Mouse (Mus musculus): ENCODE data around the gene Msantd1.
"Not testable (repeated sequence)": the region's sequence is repeated elsewhere in the genome, so short reads cannot be mapped to it uniquely, and the experiment has no call there.

Gene Msantd1

DNA sequence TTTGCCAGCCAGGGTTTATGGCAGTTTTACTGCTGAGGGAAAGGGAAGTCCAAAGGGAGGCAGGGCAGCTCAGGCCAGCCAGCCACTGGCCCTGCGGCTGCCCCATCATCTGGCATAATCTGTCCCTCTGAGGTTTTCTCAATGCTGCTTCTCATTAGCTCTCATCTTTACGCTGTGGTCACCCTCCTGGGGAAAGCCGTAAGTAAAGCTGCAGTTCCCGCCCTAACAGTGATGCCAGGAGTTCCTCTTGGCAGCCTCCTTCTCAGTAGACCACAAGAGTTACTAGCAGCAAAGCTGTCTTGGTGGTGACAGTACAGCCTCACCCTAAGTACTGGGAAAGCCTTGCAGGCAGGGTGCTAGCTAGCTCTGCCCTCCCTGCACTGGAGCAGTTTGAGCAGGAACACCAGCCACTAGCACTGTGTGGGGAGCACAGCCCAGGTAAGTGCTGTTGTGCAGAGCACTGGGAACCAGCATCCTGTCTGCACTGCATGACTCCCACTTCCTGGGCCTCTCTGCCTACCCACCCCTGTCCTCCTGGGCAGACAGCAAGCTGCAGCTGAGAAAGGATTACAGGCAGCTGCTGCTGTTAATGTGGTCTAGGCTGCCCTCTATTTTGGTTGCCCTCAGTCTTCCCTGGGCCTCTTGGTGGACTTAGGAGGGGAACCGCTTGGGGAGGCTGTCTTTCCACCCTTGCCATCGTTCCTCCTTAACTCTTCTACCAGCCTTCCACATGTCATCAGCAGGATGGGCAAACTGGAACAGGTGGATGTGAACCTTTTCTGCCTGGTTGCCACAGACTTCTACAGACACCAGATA lies at the start of gene Msantd1:
Msantd1 (plus strand) TSS at position 103 of the 816 bp plus-strand sequence.
- DNase-seq, result no peak

DNA sequence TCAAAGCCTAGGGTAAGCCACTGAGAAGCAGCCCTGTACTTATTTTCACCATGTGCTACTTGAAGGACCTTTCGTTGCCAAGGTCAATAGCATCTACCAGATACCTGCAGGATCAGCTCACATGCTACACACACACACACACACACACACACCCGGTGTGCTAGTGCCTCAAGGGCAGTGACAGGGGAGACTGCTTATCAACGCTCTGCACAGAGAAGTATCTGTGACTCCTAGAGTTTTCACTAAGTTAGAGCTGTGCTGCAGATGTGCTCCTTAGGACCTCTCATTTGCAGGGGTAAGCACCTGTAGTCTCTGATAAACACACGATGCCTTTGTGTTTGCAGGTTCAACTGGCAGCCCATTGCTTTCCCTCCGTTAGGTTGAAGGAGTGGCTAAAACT lies 42.4 kb upstream of the Msantd1 start:
- DNase-seq, result no peak

DNA sequence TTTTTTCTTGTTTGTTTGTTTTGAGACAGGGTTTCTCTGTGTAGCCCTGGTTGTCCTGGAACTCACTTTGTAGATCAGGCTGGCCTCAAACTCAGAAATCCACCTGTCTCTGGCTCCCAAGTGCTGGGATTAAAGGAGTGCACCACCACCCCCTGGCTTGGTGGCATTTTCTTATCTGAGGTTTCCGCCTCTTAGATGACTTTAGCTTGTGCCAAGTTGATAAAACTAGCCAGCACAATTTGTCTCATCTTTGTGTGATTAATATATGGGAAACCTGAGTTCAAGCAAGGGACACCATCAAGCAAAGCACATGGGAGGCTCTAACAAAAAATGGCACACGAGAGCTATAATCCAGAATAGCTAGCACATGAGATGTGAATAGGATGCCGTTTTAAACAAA lies 27.5 kb upstream of the Msantd1 start:
- not testable (repeated sequence) for DNase-seq

DNA sequence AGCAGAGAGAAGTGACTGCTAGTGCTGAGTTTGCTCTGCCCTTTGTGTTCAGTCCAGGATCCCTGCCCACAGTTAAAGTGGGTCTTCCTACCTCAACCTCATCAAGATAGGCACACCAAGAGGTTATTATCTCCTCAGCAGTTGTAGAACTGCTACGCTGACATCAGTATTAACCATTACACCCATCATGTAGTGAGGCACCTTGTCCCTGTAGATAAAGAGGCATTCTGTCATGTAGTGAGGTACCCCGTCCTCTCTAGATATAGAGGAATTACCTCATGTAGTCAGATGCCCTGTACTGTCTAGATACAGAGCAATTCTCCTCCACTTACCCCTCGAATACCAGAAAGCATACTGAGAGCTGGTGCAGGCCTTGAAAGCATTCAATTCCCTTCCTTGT lies 26.8 kb upstream of the Msantd1 start:
- DNase-seq, result no peak

DNA sequence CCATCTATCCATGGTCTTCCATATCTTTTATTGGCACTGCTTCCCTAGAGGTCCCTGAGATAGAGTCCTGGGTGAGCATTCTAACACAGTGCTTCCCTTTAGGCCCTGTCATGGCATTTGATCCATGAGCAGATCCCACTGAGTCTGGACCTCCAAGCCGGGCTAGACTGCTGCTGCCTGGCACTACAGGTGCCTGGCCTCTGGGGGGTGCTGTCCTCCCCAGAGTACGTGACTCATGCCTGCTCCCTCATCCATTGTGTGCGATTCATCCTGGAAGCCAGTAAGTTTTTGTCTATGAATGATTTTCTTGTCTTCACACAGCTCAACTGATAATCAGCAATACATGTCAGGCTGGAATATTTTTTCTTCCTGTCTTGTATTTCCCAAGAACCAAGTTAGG lies 22.6 kb upstream of the Msantd1 start:
- DNase-seq, result no peak

DNA sequence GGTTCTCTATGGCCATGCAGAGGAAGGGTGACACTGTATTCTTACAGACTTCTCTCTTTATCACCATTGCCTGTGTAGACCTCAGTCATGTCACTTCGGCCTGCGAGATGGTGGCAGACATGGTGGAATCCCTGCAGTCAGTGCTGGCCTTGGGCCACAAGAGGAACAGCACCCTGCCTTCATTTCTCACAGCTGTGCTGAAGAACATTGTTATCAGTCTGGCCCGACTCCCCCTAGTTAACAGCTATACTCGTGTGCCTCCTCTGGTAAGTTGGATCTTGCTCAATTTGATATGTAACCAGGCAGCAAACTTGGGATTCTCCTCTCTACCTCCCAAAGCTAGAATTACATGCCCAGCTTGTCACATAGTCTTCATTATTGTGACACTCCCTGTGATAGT lies 18.6 kb upstream of the Msantd1 start:
- no peak for DNase-seq

DNA sequence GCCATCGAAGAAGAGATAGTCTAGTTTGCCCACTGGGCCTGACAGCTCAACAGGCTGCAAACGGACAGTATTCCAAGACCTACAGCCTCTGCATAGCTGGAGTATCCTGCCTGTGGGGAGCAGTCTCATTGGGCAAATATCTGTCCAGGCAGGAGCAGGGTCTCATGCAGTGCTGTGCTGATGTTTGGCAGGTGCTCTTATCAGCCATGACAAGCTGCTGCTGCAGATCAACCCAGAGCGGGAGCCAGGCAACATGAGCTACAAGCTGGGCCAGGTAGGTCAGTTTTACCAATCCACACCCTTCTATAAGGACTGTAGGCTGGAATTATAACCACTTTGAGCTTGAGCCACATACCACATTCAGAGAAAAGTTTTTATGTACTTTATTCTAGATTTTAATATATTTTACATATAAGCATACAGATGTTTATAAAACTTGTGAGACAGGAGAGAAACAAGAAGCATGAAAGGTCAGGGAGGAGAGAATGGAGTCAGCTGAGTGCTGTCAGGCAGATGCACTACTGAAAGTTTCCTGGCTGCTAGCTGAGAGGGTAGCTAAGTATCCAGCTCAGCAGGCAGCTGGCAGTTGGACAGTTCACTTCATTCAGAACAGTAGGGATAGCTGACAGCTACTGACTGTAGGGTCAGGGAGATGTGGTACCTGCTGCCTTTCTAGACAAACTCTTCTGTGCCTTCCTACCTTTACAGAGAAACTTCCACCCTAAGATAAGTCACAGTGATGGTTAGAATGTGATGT lies 10.9 kb upstream of the Msantd1 start:
- no peak for DNase-seq

DNA sequence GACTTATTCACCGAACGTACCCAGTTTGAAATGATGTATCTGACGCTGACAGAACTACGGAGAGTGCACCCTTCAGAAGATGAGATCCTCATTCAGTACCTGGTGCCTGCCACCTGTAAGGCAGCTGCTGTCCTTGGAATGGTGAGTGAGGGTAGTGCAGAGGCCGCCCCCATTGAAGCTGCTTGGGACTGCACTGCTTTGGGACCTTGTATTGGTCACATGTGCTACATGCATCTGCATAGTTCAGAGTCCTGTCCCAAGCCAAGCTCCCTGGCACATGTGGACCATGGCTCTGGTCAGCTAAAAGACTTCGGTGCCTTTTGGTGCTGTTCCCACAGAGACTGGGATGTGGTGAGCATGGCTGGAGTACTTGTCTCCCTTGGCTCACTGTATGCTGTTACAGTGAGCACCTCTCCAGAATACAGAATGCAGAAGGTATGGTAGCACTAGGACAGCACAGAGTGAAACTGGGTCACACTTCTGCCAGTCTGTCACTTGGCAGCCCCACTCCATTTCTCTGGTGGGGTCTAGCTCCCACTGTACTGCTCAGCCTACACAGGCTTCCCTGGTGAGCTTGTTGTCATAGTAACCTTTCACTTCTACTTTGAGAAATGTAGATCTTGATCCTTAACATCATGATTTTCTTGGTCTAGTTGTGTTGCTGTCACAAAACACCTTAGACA lies 7.9 kb upstream of the Msantd1 start:
- DNase-seq, result no peak

DNA sequence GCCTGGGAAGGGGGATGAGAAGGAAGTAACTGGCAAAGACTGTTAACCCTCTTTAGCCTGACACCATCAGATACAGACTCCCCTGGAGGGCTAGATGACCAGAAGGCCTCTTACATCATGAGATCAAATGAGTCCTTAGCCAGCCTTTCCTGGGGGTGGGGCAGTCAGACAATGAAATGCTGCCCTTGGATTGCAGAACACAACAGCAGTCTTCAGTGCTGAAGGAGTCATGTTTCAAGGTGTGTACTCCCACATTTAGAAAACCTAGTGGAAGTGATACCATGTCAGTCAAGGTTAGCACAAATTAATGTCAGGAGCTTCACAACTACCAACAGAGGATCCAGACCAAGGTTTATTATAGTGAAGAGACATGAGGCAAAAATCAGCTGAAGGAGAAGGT lies 5.4 kb upstream of the Msantd1 start:
- DNase-seq, result no peak

DNA sequence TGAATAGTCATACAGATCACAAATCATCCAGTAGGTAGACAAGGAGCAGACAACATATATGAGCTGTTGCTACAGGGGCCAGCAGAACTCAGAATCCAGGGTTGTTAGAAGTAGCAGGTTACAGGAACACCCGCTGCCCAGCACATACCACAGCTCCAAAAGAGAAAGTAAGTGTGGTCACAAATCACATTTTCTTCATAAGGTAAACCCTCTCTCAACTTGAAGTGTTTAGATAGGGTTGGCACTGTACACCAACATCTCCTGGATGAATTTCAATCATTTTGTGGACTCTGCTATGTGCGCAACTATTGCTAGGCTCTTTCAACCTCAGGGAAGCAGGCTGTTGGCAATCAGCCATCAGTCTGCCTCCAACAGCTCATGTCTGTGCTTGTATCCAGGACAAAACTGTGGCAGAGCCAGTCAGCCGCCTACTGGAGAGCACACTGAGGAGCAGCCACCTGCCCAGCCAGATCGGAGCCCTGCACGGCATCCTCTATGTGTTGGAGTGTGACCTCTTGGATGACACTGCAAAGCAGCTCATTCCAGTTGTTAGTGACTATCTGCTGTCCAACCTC lies 4.9 kb upstream of the Msantd1 start:
- DNase-seq, result peak; percentile 81 to 89

DNA sequence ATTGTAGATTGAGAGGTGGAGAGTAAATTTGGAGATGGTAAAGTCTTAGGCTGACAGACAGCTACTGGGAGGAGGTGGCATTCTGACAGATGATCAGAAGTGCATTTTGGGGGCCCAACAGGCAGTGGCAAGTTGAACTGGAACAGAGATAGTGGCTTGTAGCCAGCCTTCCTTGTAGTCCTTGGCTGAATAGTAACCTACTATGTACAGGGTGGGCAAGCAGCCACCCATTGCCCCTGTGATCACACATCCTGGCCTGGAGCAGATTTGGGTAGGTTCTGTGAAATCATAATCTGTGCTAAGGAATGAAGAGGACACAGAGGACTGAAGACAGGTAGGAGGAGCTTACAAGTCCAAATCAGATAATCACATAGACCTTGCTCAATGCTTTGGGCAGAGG lies 3.4 kb upstream of the Msantd1 start:
- no peak for DNase-seq

DNA sequence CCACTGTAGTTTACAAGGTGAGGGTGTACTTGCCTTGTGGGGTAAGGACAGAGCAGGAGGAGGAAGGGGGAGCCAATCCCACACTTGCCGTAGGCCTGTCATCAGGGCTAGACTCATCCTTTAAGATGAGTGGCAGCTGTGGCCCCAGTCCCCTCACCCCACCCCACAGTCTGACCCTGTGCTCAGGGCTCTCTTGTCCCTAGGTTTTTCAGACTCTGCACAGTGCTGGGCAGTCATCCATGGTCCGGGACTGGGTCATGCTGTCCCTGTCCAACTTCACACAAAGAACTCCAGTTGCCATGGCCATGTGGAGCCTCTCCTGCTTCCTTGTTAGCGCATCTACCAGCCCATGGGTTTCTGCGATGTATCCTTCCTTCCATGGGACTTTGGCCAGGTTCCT lies 582 bp upstream of the Msantd1 start:
- no peak for DNase-seq

DNA sequence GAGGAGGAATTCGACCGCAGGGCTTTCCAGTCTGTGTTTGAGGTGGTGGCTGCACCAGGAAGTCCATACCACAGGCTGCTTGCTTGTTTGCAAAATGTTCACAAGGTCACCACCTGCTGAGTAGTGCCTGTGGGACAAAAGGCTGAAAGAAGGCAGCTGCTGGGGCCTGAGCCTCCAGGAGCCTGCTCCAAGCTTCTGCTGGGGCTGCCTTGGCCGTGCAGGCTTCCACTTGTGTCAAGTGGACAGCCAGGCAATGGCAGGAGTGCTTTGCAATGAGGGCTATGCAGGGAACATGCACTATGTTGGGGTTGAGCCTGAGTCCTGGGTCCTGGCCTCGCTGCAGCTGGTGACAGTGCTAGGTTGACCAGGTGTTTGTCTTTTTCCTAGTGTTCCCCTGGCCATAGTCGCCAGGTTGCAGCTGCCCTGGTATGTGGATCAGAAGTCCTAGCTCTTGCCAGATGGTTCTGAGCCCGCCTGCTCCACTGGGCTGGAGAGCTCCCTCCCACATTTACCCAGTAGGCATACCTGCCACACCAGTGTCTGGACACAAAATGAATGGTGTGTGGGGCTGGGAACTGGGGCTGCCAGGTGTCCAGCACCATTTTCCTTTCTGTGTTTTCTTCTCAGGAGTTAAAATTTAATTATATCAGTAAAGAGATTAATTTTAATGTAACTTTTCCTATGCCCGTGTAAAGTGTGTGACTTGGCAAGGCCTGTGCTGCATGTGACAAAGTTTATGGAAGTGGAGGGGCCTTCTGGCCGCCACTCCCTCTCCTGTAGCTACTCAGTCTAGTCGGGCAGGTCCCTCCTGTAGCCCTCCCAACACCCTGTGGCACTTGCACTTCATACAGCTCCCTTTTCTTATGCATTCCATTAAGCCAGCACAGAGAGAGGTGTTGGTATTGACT lies 1.2 kb downstream of the Msantd1 start:
- no peak for DNase-seq

DNA sequence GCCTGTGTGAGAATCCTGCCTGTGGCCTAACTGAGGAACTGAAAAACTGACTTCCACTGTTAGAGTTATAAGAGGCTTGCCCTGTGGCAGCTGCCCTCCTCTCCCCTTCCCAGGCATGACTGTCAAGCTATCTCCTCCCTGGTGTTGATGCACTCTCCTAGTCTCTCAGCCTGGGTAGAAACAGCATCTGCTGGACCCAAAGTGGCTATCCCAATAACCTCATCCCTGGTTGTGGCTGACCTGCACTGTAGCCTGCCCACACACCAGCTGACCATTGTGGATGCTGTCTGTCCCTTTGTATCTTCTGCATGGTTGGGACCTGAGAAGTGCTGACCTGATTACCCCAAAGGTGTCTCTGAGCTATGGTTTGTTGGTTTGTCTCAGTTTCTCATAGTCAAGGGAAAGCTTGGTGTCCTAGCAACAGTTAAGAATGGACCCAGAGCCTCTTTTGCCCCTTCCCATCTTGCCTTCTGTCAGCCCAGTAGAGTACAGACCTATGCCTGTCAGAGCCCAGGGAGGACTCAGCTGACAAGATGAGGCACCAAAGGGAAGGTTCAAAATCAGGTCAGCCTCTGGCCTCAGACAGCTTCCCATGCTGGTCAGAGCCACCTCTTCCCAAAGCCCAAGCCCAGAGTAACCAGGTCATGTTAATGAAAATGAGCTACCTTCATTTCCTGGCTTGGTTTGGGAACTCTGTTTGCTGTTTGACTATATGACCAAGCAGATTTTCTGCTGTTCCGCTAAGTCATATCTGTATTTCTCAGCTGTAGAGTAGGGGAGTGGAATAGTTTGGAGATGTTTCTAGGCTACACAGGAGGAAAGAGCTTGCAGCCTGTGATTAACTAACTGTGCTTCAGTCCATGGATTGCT lies 2.1 kb downstream of the Msantd1 start:
- no peak for DNase-seq

DNA sequence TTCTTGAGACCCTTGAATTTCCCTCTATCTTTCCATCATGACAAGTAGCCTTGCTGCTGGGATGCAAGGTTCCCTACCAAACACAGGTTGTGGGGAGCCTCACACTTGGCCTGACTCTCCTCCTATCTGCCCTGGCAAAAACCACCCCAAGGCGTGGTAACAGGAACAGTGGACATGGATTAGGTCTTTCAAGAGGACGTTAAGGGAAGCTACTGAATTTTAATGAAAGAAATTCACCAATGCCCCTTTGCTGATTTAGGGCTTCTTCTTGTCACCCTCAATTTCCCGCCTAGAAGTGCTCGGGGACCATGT lies 2.6 kb downstream of the Msantd1 start:
- DNase-seq, result no peak

DNA sequence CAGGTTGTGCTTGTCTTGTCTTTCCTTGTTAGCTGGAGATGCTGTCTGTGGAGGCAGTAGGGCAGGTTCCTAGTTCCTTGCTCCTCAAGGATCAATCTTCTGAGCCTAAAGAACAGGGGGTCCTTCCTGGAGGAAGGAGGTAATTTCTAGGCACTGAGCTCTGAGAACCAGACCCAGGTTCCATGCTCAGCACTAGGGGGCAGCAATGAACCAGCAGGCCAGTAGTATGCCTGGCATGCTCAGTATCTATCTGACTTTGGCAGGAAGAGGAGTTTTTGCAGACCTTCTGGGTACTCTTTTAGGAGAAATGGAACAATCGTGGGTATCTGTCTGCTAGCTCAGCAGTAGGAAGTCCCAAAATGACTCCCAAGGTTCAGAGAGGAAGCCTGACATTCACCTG lies 8.0 kb downstream of the Msantd1 start:
- DNase-seq, result peak; percentile 65 to 66

DNA sequence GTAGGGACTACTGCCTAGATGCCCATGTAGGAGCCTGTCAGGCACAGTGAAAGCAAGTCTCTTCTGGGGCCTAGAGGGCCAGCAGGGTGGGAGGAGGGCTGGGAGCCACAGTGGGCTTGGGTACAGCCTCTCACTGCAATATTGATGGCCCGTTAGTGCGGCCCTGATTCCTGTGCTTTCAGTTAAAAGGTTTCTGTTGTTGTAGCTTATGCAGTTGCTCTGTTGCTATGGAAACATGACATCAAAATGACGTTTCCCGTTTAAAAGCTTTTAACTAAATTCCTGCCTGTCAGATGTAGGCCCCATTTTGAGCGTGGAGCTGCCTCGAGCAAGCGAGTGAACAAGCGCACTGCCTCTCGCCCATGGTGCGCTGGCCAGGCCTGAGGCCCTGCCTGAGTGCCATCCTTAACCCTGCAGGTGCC lies 9.4 kb downstream of the Msantd1 start:
- no peak for DNase-seq

DNA sequence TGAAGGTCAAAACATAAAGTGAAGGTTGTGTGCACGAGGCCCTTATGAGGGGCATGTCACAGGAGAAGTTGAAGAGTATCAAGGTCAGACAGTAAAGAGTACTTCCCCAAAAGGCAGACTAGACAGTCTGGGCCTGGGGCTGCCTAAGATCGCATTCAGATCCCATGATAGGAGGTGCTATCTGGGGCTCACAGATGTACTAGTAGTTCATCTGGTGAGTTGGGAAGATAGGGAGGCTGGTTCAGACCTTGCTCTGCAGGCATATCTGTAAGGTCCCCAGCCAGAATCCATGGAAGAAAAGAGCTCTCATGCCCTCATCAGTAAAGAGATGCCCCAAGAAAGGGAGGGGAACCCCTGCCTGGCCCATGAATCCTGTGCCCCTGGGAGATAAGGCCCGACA lies 11.0 kb downstream of the Msantd1 start:
- no peak for DNase-seq

DNA sequence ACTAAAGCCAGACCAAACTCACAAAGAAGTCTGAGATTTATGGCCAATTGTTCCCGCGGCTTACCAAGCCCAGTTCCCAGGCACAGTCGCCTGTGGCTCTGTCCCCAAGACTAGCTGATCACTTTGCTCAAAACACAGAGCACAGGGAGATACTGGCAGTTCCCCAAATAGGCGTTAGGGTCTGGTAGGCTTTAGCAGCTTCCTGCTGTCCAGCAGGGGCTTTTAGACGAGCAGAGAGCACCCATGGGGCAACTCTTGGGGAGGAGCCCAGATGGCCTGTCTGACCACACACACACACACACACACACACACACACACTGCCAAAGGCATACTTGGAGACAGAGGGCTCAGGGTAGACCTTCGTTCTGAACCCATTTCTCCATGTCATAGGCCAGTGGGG lies 14.7 kb downstream of the Msantd1 start:
- DNase-seq, result no peak

DNA sequence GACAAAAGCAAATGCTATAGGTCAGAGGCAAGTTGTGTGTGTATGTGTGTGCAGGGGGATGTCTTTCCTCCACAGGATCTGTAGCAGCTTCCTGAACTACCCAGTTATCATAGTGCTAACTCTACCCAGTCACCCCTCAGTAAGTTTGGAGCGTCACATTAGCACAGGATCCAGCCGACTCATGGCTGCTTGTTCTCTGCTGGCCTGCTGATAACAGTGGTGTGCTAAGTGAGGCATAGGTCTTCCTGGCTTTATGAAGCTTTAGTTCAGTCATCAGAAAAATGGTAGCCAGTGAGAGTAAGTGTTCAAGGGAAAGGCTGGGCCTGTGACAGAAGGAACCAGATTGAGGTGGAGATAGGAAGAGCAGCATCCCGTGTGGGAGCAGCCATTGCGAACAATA lies 16.1 kb downstream of the Msantd1 start:
- no peak for DNase-seq

DNA sequence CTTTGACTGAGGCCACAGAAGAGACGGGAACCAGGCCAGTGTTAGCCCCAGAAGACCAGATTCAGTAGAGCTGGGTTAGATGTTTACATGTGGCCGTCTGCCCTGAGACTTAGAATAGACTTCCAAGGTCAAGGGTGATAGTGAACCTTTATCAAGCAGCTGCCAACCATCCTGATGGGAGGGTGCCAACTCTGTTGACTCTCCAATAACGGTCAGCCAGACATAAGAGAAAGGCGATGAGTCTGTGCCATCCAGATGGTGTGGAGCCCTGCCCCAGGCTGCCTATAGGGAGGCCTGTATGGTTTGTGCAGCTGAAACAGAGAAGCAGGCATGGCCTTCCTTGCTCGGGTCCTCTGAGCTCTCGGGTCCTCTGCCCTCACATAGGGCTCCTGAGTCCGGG lies 16.7 kb downstream of the Msantd1 start:
- DNase-seq, result no peak

DNA sequence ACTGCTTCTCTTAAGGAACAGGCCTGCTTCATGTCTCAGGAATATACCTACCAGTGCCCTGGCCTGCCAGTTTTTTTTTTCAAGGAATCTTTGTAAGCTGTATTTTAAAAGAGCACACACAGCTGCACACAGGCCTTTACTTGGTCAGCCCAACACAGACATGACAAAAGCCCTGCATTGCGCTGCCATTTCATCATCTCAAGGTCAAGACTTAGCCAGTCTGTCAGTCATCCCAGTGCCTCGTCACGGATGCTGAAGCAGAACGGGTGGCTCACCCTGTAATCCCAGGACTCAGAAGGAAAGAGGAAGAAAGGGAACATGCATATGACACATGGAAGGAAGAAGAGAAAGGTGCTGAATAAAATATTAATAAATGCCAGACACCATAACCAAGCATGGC lies 19.8 kb downstream of the Msantd1 start:
- DNase-seq, result no peak

Data from cerebellum, adult 18-20 months (tissue).